Mouse (Mus musculus): ENCODE data around the gene Entpd3.
"Not testable (repeated sequence)": the region's sequence is repeated elsewhere in the genome, so short reads cannot be mapped to it uniquely, and the experiment has no call there.

Entpd3 gene

DNA sequence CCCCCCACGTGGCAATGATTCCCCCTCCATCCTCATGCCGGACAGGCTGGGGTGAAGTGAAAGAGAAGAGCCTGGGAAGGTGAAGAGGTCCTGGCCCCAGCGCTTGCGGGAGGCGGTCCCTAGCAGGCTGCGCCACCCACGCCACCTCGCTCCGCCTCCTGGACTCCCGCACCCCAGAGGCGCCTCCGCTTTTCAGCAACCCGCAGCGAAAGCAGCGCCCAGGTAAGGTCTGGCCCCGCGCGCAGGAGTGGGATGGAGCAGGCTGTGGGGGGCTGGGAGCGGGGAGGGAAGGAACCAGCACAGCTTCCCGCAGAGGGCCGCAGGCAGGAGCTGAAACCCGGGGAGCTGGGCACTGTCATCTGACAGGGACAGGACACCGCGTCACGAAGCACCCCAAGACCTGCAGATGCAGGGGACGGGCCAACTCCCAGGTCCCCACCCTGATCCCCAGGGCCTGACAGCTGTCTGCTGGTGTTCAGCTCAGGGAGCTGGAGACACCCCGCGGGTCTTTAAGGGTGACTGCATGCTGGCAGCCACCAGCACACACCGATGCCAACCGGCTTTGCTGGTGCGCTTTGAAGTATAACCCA is at the start of gene Entpd3:
Entpd3 (plus strand) TSS at position 157 of the 590 bp plus-strand sequence.
- no peak for DNase-seq

DNA sequence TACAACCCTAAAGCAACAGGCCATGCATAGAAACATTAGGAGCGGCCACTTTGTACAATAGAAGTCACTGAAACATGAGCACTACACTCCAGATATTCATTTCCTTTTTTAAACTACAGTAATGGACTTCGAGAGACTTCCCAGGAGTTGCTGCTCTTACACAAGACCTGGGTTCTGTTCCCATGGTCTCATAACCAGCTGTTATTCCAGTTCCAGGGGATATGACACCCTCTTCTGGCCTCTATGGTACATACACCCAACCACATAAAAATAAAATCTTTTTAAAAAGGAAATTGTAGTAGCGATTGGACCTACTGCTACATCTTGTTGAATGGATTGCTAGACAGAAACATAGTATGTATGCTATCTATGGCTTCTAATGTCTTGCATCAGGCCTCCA is 48.1 kb upstream of the Entpd3 start:
- DNase-seq: no peak

DNA sequence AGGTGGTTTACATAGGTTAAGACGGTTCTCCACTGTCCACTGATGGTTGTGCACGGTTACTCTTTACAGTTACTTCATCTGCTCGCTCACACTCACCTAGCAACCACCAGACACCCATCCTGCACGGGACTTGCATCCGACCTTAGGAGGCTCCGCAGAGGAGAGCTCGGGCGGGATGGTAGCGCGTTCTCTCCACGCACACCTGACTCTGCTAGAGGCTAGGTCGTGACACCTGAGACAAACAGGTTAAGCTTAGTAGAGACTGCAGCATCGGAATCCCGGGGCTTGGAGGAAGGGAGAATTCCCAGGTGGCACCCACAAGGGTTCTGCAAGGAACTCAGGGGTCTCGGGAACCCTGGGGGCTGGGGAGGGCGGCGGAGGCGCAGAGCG is 47.6 kb upstream of the Entpd3 start, which contains the start of gene Eif1b:
Eif1b (plus strand) TSS at position 223 of the 390 bp plus-strand sequence.
- no peak for DNase-seq

DNA sequence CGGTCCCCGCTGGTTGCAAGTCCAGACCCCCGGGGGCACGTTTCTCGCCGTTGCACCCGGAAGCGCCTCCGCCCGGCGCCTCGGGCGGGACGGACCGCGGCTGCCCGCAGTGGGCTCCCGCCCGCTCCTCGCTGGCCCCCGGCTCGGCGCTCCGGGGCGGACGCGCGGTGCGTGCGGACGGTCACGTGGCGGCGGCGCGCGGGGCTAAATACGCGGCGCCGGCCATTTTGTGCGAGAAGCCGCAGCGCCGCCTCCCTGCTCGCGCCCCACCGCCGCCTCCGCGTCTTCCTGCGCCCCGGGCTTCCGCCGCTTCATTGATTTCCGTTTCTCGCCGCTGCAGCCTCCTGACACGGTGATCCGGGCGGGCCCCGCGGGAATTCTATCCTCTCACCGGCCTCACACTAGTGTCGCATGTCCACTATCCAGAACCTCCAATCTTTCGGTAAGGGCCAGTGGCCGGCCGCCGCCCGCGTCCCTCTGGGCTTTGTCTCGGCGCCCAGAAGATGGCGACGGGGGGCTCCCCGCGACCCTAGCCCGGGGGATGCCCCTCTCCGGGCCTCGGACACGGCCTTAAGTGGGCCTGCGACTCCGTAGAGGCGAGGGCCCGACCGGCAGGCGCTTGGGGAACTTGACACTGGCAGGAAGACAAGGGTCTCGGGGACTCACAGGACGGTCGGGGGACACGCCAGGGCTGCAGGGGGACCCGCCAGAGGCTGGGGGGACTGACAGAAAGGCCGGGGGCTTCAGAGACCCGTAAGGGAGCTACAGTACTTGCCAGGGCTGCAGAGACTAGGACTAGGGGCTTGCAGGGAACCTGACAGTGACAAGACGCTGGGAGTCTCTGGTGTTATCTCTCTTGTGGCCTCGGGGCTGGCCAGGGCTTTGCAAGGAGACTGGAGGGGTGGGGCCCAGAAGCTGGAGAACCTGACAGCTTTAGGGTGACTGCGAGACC is 46.9 kb upstream of the Entpd3 start:
- DNase-seq: peak; percentile 82

DNA sequence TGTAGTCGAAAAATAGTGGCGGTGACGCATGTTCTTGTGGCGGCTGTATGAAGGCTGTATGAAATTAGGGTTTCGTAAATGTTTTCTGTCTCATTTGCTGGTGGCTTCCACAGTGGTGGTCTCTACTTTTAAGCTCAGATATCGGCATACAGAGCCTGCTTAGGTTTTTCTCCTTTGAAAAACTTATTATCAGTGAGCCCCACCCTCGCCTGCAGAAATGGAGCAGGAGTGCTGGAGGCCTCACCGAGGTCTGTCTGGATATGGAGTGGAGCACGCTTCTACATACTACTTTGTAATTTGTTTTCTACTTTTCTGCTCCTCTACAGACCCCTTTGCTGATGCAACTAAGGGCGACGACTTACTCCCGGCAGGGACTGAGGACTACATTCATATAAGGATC is 45.8 kb upstream of the Entpd3 start:
- DNase-seq: no peak

DNA sequence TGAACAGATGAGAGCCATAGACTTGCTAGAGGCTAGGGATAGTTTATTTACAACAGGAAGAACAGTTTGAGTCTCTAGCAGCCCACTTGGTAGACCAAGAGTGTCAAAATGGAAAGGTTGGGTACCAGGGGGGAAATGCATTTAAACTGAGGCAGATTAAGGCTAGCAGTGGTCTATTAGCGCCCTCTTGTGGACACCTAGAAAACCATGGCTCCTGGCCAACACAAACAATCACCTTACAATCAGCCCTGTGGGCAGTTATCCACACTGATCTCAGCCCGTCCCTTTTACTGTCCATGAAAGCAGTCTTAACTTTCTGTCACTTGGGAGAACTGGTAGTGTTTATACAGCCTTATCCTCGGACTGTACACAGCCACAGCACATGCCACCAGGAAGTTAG is 42.9 kb upstream of the Entpd3 start:
- peak; percentile 83 for DNase-seq

DNA sequence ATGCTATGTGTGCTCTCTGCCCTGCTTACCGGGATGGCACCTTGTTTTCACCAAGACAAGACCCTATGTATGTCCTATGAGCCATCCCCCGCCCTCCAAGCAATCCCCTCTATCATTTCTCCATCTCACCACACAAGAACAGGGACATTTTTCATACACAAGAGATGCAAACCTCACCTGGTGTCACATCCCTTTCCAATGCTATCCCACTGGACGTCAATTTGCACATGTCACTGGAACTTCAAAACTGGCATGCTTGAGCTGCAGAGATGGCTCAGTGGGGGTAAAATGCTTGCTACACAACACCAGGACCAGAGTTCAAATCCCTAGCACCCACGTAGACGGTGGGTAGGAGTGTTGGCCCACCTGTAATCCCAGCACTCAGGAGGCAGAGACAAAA is 41.6 kb upstream of the Entpd3 start:
- no peak for DNase-seq

DNA sequence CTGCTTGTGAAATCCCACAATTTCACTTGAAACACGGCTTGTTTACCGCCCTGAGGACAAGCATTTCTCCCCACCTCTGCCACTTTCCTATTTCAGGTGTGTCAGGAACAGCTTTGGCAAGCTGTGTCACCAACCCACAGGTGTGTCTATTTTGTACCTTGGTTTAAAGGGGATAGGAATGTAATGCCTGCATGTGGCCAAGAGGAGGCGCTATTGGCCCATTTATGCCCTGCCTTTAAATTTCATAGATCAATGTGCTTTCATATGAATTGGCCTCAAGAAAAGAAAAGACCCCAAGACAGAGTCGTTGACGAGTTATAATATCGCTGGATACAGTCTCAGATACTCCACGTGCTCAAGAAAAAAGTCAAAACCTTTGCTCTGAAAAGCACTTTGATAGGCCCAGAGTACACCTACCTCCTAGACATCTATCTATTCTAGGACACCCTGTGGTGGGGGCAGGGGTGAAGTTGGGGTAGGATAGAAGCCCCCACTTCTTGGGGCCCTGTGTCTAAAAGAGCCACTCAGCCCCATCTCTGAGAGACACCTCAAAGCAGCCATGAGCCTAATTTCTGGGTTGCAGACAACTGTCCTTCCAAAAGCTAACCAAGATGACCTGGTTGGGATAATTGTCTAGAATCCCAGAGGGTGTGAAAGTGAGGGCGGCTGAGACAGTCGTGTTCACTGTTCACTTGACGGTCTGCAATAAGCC is 38.3 kb upstream of the Entpd3 start:
- no peak for DNase-seq

DNA sequence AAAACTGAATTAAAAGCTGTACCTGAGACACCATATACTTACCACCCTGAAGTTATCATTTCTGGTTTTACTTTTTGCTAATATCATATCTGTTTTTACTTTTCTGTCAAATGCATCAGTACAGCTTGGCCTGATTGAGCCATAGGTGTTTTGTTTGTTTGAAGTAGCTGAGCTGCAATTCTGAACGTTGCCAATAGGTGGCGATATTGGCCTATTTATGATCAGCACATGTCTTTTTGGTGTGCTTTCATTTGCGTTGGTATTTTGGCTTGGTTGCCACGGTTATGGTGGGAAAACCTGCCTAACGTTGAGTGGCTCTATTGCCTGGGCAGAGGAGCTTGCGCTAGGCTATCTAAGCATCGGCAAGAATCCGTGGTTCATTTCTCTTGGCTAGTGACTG is 37.6 kb upstream of the Entpd3 start:
- DNase-seq: peak; percentile 82

DNA sequence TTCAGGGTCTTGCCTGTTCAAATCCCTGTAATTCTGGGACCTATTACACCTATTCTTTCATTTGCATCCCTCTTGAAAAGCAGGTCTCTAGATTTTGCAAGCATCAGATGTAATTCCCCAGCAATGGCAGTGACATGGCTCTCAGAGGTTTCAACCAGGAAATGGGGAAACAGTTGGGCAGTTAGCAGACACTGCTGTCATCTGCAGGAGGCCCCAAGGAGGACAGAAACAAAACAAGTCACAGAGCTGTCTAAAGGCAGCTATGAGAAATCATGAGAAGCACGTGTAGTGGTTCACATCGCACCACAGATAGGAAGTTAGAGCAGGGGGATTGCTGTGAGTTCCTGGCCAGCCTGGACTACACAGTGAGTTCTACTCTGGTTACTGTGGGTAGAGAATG is 35.2 kb upstream of the Entpd3 start:
- DNase-seq: no peak

DNA sequence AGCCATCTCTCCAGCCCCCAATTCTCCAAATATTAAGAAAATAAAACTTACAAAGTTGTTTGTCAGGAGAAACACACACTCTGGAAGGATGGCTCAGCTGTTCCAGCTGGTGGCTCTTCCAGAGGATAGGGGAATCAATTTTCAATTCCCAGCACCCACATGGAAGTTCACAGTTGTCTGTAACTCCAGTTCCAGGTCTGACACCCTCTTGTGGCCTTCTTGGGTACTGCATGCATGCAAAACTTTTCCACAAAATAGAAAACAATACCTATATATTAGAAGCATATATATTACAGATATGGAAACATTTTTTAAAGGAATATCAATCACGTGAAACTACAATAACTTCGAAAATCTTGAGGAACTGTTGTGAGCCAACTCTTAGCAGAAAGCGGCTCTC is 27.8 kb upstream of the Entpd3 start:
- DNase-seq: peak; percentile 40

DNA sequence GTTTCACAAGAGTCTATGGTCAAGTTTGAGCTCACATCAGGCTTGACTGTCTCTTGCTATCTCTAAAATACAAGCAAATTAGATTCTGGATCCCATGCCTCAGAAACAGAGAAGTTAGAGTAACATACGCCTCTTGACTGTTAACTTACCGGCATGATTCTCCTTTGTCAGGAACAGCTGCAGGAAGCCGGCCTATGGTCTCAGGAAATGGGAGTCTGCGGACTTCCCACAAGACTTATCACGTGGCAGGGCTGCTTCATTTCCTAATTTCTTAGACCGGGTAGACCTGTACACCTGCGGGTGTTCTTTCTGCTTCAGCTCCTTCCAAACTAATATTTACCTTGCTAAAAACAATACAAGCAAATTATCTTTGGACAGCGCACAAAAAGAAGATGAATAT is 22.9 kb upstream of the Entpd3 start:
- DNase-seq: no peak

DNA sequence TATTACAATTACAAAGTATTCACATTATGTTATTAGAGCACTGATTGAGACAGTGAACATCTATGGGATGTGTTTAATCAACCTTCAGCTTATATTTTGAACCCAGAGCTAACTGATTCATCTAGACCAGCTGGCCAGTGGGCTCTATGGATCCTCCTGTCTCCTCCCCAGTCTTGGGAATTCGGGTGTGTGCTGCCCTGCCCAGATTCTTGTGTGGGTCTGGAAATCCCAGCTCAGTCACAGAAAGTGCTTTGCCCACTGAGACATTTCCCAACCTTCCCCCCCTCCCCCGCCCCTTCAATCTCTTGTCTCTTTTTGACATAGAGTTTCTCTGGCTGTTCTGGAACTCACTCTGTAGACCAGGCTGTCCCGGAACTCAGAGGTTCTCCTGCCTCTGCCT is 20.7 kb upstream of the Entpd3 start:
- no peak for DNase-seq

DNA sequence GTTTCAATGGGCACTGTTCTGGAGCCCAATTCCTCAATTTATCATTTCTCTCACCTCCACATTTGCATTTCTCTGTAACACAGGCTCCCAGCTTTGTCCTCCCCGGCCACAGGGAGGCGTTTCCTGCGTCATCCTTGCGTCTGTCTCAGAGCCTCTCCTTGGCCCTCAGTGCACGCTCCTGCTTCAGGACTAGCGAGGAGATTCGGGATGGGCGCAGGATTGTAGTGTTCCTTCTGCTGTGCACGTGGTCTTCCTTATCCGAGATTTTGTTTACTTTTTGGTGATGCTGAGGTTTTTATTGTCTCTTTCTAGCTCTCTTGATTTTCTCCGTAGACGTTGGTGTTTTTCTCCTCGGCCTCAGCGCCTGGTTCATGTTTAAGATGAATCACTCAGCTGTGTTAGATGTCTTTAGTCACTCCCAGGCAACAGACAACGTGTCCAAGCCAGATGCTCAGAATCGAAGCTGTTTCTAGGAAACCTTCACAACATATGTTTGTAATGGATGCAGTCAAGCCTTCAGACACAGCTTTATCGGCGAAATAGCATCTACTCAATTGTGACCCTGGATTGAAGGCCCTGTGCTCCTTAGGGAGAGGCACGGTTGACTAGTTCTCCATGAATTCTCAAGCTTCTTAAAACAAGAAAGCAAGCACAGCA is 20.0 kb upstream of the Entpd3 start:
- DNase-seq: no peak

DNA sequence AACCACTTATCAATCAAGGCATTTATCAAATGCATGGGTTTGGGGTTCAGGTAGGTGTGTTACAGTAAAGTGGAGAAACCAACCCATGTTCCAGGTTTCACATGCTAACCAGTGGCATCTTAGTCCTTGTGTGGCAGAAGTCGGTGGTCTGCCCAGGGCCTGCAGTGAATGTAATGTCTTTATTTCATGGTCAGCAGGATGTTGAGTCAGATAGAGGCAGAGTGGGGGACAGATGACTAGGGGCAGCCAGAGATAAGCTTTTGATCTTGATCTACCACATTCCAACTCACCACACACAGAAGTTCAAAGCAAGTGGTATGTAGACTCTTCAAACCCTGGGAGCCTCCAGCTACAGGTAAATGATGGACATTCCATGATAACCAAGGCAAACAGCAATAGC is 18.5 kb upstream of the Entpd3 start:
- DNase-seq: no peak

DNA sequence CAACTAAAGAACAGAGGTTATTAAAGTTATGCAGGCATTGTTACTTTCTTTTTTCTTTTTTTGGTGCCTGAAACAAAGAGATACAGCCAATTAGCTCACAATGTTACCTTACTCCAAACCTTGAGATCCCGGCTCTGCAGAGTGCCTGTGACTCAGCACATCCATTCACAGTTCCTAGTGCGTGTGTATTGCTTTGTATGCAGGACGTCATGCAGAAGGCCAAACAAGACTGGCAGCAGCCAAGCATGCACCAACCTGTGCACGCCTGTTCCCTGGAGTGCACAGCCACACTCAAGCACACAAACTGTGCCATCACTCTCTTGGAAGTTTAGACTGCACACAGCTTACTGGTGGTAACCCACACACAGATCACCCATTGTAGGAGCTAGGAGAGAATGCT is 12.3 kb upstream of the Entpd3 start:
- no peak for DNase-seq

DNA sequence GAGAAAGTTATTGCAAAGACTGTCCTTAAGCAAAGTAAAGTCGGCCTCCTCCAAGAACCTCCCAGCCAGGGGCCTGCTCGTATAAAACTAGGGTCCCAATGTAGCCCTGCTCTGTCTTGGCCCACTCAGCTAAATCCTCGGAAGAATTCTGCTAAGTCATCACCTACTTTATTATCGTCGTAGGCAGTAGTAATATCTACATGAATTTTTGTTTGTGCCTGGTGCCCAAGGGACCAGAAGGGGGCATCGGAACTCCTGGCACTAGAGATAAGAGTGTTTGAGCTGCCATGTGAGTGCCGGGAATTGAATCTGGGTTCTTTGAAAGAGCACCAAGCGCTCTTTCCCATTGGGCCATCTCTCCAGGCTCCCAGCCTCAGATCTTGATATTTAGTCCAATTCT is 11.7 kb upstream of the Entpd3 start:
- DNase-seq: no peak

DNA sequence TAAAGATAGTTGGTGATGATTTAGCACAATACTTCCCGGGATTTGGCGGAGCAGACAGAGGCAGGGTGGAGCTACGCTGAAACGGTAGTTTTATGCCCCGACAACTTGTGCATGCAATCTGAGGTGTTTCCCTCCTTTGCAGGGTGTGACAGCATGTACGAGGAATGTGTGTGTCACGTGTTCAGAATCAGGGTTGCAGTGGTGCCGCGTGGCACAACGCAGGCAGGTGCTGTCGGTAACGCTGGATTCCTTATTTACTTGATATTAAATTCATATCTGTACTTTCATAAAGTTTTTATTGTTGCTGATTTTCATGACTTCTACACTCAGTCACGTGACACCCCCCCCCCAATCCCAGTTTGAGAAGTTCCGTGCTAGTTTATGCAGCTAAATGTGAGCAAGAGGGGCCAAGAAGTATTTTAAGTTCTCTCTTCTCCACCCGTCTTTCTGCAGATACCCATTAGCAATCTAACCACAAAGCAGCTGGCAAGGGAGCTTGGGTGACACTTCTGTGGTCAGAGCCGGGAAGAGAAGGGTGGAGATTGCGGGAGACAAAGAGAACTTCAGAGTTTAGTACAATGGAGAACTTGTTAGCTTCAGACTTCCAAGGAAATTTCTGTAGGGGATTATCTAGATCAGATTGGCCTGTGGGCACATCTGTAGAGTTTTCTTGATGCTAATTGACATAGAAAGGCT is 10.7 kb upstream of the Entpd3 start:
- DNase-seq: no peak

DNA sequence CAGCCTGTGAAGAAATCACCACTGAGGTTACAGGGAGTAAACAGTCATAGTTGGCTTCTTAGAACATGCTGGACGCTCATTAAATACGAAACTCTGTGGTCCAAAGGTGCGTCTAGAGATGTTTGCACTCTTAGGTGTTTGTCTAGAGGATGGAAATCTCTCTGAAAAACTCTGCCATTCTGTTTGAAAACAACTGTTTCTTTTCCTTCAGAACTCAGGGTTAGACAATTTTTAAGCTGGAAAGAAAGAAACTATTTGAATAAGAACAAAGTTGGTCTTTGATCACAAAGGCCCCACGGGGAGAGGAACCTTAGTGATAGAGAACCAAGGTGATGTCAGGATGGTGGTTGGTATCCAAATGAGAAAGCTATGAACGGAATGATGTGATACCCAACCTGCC is 9.1 kb upstream of the Entpd3 start:
- no peak for DNase-seq

DNA sequence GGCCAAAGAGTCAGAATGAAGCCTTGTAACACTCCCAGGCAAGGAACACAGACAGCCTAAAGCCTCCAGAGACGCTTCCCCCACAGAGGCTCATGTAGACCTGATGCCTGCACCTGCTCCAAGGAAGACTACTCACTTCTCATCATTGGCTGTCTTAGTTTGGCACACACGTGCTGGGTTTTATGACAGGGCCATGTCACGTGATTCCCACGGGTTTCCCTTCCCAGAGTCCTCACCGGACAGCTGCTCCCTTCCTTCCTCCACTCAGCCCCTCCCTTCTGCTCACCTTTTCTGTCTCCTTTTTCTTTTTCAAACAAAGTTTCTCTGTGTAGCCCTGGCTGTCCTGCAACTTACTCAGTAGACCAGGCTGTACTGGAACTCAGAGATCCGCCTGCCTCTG is 7.6 kb upstream of the Entpd3 start:
- DNase-seq: no peak

DNA sequence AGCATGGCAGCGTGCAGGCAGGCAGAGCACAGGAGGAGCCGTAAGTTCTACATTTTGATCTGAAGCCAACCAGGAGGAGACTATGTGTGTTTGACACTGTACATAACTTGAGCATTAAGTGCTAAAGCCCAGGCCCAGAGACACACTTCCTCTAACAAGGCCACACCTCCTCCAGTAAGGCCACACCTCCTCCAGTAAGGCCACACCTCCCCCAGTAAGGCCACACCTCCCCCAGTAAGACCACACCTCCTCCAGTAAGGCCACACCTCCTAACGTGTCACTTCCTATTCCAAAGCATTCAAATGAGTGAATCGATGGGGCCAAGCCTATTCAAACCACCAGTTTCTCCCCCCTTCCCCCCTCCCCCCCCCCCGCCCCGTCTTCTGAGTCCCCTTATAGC is 6.9 kb upstream of the Entpd3 start:
- DNase-seq: no peak

DNA sequence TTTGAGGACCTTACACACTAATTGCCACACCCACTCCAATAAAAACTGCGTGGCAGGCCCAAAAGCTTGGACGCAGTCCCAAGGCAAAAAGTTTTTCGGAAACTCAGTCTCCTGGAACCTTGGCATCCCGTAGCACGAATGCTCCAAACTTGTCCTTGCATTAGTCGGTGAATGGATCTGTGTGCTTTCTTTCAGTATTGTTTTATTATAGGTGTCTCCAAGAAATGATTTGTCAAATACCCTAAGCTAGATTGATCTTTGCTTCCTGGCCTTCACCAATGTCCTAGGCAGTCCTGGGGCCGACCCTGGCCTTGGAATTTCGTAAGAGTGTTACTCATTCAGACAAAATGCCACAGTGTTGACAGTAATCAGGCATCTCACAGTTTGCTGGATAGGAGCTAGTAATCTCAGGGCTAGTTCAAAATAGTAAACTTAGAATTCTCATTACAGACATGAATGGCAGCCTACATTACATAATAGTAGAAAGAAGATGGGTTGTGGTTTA is 6.1 kb upstream of the Entpd3 start:
- not testable (repeated sequence) for DNase-seq
